Mouse (Mus musculus) lung, adult 18-20 months (tissue): ENCODE results near the gene Exoc3l2.
A peak's percentile ranks its signal among the peaks of the same experiment; 100 is the strongest.
"Not testable (repeated sequence)": the region's sequence is repeated elsewhere in the genome, so short reads cannot be mapped to it uniquely, and the experiment has no call there.

Experiments used
- DNase-seq, 2 experiments: peaks; one replicate each; pipeline ENCODE4 v3.0.0; 2022; ENCODE audit warnings: mixed read lengths in 2 of 2

Gene Exoc3l2

DNA sequence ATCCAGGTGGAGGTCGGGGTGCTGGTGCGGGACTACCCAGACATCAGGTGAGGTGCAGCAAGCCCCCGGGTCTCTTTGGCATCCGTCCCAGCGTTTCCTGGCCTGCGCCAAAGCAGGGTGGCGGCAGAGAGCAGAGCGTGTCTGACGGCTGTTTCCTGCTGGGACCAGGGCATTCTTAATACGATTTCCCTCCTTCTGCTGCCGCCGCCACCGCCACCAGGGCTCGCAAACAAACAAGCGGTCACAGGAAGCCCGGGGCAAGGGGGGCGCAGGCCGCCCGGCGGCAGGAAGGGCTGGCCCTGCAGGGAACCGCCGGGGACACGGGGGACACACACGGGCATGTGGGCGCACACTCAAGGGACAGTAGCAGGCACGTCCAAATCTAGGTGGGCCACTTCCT, 28.6 kb downstream of the Exoc3l2 start:
- peak; percentile 69 to 81 for DNase-seq

DNA sequence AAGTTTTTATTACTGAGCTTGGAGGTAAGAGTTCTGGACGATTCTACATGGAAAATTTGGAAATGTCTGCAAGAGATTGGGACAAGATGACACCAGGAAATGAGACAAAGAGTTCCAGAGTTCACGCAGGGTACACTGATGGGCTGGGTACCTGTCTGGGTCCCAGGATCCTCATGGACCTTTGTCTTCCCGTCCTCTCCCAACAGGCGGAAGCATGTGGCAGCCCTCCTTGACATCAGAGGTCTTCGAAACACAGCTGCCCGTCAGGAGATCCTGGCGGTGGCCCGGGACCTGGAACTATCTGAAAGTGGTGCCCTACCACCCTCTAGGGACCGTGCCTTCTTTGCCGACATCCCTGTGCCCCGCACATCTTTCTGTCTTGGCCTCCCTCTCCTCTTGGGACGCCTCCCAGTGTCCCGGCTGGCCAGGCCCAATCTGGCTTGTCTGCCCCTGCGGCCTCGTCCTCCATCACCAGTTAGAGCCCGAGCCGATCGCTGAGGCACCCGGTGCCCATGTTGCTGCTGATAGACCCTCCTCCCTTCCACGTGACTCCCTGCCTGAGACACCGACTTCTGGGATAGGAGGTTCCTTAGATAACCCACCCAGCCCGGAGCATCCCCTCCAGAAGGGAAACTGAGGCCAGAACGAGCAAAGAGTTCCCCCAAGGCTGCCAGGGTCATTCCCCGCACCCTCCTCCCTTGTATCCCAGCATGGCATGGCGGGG, 31.8 kb downstream of the Exoc3l2 start:
- no peak for DNase-seq

DNA sequence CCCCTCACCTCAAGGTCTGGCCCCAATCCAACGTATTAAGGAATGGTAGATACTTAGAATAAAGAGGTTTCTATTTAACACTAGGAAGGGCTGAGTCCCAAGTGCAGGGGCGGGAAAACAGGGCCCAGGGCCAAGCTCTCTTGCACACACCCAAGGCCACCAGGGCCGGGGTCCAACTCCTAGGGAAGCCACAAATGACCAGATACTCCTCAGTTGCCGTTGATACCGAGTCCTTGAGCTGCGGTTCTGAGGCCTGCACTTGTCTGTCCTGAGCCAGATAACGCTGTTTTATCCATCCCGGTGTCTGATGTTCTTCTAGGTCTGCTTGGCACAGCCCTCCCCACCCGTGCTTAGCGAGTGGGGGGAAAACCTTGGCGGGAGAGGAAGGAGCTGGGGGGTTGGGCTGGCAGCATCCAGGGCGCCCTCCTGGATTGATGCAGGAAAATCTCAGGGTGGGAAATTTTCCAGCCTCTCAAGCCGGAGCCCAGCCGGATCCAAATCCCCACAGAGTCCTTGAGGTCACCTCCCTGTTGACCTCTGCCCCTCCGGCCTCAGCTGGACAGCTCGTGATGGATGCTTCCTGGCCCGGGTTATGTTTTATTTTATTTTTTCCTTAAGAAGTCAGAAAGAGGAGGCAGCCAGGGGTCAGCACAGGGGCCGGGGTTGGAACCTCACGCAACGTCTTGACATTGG, 32.5 kb downstream of the Exoc3l2 start:
- DNase-seq = peak; percentile 37 to 40

DNA sequence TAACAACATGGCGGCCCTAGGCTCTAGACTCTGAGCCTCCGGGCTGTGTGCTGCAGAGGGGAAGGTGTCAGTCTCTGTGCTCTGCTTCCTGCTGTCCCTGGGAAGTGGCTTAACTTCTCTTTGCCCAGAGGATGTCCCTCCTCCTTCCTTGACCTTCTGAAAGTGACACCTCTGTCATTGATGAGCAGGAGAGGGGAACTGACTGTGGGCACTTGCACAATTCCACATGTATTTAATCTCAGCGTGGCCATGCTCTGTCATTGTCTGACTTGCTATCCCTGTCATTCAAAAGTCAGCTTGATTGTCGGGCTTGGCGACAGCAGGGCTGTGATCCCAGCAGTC, 33.1 kb downstream of the Exoc3l2 start:
- no peak for DNase-seq

DNA sequence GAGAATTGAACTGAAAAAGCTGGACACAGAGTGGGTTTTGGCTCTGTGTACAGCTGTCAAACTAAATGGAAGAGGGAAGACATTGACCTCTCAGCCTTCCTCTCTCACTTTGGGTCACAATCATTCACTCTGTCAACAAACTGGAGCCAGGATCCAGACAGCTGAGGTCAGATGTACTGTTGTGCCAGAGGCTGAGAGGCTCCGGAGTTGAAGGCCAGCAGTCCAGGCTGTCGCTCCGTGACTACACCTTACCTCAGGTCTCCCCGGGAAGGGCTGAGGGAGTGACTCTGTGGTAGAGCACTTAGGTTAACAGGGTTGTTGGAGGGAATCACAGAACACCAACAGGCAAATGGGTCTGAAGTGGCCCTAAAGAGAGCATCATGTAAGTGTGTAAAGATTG, 35.2 kb downstream of the Exoc3l2 start:
- DNase-seq = no peak

DNA sequence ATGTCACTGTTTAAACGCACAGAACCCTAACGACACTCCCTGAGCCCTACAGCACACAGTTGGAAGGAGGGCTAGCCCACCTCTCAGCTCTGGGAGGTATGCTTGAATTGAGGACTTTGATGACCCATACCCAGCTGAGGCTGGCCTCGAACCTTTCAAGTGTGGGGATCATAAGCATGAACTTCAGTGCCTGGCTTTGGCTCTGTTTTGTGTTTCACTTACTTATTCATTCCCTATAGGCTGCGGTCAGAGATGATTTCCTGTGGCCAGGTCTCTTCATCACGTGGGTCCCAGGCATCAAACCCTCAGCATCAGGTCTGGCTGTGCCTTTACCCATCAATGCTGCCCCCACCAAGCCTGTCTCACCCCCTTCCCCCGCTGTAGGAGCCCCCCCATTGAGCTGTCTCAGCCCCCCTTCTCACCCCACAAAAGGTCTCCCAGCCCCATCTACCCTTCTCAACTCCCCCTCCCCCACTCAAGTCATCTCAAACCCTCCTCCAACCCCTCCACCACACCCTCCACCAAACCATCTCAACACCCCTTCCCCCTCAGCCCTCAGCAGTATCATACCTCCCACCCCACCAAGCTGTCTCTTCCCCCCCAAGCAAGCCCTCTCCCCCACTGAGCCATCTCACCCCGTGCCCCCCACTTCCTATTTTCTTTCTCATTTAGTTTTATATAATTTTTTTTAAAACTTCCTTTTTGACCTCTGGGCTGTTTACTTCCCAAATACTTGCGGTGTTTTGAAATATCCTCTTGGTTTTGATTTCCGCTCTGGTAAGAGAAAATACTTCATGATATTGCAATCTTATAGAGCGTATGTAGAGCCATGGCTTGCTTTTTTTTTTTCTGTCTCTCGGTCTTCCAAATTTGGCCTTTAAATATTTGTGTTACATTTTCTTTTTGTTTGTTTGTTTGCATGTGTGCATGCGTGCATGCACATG, 37.6 kb downstream of the Exoc3l2 start:
- DNase-seq = no peak

DNA sequence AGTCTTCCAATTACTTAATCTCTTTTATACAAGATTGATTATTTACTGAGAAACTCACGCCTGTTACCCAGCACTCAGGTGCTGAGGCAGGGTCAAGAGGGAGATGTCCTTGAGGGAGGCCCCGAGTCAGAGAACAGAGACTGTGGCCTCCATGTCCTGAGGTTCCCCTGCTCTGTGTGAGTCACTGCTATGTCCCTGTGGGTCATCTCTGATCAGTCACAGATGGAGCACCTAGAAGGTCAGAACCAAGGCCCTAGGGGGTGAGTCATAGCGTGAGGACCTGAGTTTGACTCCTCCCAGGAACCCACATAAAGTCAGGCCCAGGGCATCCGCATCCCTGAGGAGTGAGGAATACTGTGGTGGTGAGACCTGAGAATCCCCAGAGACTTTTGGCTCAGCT, 38.5 kb downstream of the Exoc3l2 start:
- DNase-seq = no peak

DNA sequence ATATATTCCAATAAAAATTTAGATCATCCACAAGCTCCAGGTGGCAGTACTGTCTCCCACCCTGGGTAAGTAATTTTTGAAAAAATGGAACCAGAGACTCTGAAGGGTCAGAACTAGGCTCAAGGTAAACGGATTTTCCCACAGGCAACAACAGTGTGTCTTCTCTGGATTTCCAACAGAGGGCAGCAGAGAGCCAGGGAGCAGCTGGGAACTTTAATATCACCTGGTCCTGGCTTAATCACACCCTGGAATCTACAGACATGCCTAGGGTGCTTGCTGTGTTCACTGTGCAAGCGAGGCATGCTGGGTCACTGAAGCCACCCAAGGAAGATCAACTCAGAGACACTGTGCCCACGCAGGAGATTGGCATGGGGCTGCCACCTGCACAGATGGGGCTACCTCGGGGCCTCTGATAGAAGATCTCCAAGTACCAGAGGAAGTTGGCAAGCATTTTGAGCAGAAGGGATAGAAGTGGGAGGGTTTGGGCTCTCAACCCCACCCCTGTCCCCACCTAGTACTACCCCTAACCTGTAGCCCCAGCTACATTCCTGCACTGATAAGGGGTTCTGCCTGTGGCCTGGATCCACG, 40.4 kb downstream of the Exoc3l2 start:
- peak; percentile 52 to 61 for DNase-seq

DNA sequence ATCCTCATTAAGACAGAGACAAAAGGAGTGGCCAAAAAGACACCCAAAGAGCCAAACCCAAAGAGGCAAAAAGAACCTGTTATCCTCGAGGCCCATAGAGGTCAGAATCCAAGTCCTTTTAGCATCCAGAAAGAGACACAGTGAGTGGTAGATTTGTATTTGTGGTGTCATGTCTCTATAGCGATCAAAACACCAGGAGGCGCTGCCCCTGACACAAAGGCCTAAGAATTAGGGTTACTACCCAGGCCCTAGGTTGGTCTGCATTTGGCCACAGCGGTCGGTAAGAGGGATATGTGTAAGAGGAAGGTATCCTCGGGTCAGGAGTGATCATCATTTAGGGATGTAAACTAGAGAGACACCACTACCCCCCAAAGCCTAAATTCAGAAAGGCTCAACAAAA, 43.2 kb downstream of the Exoc3l2 start:
- no peak for DNase-seq

DNA sequence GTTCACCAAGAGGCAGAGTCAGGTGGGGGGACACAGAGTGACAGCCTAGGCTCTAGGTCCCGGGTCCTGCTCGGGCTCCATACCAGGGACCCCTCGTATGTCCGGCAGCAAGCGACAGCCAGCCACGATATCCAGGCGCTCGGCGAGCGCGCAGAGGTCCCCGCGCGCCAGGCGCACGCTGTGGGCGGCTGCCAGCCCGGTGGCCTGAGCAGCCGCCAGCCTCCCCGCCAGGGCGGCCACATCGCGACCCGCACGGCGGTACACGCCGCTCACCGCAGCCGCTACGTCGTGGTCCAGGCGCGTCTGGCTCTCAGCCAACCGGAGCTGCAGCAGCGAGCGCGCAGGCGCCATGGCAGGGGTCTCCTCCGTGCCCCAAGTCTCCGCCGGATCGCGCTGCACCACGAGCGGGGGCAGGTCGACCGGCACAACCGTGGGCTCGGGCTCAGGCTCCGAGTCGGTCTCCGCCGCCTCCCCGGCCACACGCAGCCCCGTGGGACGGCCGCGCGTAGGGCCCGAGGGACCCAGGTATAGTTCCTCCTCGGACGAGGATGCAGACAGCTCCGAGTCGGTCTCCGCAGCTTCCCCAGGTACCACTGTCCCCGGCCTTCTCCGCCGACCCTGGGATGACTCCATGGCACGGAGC, 44.0 kb downstream of the Exoc3l2 start:
- peak in 1 of 2 experiments; percentile 35 for DNase-seq

DNA sequence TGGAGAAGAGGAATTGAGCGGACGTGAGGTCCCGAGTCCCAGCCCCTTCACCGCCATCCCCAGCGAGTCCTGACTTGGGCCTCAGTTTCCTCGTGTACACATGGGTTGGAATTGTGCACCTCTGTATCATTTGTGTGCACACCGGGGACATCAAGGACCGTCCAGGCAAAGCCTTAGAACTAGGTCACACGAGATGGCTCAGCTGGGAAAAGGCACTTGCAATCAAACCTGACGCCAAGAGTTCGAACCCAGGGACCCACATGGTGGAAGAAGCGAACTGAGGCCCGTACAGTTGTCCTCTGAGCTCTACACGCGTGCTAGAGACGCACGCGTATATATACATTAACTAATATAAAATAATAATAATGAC, 44.5 kb downstream of the Exoc3l2 start:
- DNase-seq = no peak

DNA sequence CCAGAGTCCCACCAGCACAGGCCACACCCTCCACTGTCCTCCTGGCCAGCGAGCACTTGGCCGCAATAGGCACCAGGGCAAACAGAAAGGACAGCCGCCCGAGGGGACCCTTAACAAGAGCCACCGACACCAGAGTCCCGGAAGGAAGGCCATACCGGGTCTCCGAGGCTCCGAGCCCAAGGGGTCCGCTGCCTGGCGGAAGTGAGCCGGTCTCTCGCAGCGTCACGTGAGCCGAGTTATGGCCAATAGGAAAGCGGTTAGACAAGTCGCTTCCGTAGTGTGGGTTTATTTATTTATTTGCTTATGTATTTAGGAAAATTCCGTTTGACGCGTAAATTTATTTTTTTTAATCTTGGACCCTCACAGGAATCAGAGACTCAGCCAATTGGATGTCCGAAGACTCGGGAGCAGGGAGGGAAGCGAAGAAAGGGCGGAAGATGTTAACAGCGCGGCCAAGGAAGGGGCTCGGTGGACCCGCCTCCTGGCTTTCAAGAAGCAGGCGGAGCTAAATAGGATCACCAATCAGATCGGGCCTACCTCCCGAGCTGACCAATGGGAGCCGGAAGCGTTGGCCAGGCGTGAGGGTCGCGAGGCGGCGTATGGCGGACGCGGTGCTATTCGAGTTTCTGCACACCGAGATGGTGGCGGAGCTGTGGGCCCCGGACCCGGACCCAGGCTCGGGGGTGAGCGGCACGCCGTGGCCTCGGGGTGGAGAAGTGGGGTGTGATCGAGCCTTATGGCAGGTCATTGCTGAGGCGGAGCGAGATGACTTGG, 45.2 kb downstream of the Exoc3l2 start, which contains the start of the genes Bloc1s3 and Trappc6a:
Gene Bloc1s3 (minus strand): TSS at position 218 of the 774 bp plus-strand sequence.
Gene Trappc6a (plus strand): TSS at position 246 of the 774 bp plus-strand sequence.
- peak; percentile 93 to 94 for DNase-seq

DNA sequence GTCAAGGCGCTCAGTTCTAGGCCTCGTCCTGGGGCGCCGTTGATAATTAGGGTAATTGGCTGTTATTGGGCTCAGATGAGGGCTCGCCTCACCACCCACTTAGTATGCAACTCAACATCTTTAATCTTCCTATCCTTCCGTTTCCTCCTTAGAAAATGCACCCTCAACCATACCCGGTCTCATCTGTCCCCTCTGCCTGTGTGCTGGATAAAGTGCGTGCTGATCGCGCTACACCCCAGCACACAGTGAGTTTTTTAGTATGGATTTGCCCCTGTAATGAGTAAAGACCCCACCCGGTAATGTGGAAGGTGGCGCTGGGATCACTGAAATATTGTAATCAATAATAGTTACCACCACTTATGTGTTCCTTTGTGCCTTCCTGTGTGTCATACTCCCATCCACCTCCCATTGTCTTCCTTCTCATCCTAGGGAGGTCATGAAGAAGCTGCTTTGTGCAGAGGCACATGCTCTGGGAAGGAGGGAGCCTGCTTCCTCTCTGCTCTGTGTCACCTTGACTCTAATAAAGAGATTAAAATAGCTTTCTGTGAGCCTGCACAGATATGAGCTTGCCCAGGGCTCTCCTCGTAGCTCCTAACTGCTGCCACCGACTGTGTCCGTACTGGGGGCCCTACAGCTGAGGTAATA, 45.9 kb downstream of the Exoc3l2 start:
- DNase-seq = no peak

DNA sequence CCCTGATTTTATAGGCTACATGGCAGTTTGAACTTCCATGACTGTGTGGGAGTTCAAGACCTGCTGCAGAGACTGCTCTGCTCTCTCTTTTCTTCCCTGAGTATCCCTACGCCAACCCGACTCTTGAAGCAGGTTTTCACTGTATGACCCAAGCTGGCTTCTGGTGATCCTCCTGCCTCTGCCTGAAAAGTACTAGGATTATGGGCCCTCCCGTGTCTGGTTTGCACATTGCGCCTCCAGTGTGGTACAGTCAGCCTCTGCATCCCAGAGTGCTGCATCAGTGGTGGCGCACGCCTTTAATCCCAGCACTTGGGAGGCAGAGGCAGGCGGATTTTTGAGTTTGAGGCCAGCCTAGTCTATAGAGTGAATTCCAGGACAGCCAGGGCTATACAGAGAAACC, 46.7 kb downstream of the Exoc3l2 start:
- no peak for DNase-seq

DNA sequence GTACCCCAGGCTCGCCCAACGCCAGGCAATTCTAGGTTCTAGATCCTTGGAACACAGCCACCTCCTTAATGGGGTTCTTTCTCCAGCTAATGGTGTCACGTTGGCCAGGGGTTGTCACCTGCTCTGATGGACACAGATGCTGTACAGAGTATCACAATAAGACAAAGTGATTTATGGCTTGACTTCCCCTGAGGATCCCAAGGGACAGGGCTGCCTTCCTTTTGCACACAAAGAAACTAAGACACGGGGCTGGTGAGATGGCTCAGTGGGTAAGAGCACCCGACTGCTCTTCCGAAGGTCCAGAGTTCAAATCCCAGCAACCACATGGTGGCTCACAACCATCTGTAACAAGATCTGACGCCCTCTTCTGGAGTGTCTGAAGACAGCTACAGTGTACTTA, 48.8 kb downstream of the Exoc3l2 start:
- not testable (repeated sequence) for DNase-seq

DNA sequence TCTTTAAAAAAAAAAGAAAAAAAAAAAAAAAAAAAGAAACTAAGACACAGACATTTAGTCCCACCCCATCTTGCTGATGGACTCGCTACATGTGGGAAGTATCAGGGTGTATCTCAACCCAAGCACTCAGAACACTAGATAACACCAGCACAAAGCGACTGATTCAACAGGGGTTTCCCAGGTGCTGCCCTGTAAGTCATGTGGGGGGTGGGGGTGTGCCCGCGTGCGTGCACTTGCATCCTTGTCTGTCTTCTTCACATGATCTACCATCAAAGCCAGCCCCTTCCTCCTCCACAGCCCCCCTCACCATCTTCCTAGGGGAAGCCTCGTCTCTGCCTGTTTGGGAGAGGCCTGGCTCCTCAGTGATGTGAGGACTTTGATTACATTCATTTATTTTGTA, 49.2 kb downstream of the Exoc3l2 start:
- DNase-seq = no peak

DNA sequence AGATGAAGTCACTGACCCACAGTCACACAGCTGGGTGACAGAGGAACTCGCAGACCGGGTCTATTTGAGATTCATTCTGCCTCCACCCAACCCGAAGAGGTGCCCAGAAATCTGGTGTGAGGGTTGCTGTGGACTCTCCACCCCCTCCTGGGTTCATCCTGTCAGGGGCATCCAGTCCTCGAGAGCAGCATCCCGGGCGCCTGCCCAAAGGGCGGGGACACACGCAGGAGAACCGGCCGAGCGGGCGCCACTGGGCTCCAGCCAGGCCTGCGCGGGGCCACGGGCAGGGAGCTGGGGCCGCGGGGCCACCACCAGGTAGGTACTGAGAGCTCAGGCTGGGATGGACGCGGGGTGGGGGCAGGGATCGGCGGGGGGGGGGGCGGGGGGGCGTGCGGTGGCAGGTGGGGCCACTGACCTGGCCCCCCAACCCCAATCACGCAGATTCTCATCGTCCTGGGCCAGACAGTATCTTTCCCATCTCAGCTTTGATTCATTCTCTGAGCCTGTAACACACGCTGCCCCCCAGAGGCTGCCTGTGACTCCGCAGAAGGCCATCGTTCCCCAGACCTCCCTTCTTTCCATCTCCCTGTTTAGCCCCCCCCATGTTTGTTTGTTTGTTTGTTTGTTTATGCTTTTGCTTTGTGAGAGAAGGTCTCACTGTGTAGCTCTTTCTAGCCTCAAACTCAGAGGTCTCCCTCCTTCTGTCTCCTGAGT, 54.7 kb downstream of the Exoc3l2 start, which contains the start of gene Nkpd1:
Gene Nkpd1 (plus strand): TSS at position 187 of the 714 bp plus-strand sequence.
- peak in 1 of 2 experiments; percentile 57 for DNase-seq

DNA sequence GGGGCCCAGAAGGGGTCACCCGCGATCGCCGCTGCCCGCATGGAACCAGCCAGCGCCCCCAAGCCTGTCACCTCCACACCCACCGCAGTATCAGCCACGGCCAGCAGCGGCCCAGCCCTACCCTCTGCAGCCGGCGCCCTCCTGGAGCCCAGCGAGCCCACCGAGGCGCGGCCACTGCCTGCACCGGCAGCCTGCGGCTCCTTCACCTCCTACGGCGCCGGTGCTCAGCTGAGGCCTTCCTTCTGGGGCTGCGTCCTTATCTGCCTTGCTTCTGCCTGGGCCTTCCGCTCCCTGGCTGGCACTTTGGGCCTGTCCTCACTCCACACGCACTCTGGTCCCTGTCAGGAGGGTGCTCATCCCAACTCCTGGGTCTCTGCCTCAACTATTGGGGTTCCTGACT, 56.9 kb downstream of the Exoc3l2 start:
- no peak for DNase-seq

DNA sequence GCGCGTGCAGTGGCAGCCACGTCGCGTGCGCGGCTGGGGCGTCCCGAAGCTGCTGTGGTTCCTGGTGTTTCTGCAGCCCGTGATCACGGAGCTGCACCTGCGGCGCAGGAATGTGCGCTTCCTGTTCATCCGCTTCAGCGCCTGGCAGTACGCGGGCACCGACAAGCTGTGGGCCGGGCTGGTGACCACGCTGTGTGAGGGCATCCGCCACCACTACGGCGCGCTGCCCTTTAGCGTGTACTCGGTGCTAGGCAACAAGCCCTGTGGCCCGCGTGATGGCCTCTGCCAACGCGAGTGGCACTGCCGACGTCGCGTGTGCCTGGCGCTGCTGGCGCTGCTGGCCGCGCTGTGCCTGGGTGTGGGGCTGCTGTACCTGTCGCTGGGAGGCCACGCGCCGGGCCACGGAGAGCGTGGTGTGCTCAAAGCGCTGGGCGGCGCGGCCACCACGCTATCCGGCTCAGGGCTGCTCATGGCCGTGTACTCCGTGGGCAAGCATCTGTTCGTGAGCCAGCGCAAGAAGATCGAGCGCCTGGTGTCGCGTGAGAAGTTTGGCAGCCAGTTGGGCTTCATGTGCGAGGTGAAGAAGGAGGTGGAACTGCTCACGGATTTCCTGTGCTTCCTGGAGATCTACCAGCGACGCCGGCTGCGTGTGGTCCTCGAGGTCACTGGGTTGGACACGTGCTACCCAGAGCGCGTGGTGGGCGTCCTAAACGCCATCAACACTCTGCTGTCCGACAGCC, 60.1 kb downstream of the Exoc3l2 start:
- peak in 1 of 2 experiments; percentile 29 for DNase-seq
